Mouse (Mus musculus) stomach, embryonic 16.5 days (tissue): ENCODE results near the gene Pmfbp1. TPM values are rescaled to one million over a fixed set of nuclear protein-coding genes. Genes with fewer than 3 reads are reported as not detected.

ENCODE experiments used
- ATAC-seq: fragments of 200-750 bp; cut with Nextera tagmentation; 2 replicates; pipeline ENCODE4 v1.8.0; 2017; ENCODE audit warnings: moderate number of reproducible peaks, moderate TSS enrichment; ENCODE audit not compliant: insufficient read depth, low FRiP score
- H3K27ac ChIP-seq: fragments of 300-500 bp; sonication (generic); 2 replicates; pipeline ENCODE4 v1.5.1; 2014; ENCODE audit warnings: low read length
- H3K27me3 ChIP-seq: fragments of 300-500 bp; sonication (generic); 2 replicates; pipeline ENCODE4 v1.6.1; 2014; ENCODE audit warnings: low read length, control low read depth, mixed read lengths; ENCODE audit not compliant: control insufficient read depth, insufficient read depth
- H3K36me3 ChIP-seq: fragments of 300-500 bp; sonication (generic); 2 replicates; pipeline ENCODE4 v1.6.1; 2014; ENCODE audit warnings: low read length; ENCODE audit not compliant: control insufficient read depth, insufficient read depth
- H3K4me1 ChIP-seq: fragments of 300-500 bp; sonication (generic); 2 replicates; pipeline ENCODE4 v1.6.1; 2014; ENCODE audit warnings: low read length, control low read depth, mixed read lengths; ENCODE audit not compliant: control insufficient read depth, insufficient read depth
- H3K4me2 ChIP-seq: fragments of 300-500 bp; sonication (generic); 2 replicates; pipeline ENCODE4 v1.6.1; 2014; ENCODE audit warnings: low read depth, low read length, mixed read lengths
- H3K4me3 ChIP-seq: fragments of 300-500 bp; sonication (generic); replicated peaks from 2 replicates; pipeline ENCODE4 v1.5.1; 2014; ENCODE audit warnings: mild to moderate bottlenecking, low read length
- H3K9ac ChIP-seq: fragments of 300-500 bp; sonication (generic); 2 replicates; pipeline ENCODE4 v1.6.1; 2014; ENCODE audit warnings: low read length
- H3K9me3 ChIP-seq: fragments of 300-500 bp; sonication (generic); replicated peaks from 2 replicates; pipeline ENCODE4 v1.6.1; 2016; ENCODE audit warnings: low read length, control low read depth; ENCODE audit not compliant: control insufficient read depth
- WGBS: fragments of 180-500 bp; shearing (Covaris S2); extraction: QIAGEN DNeasy Blood & Tissue Kit; methylation state at CpG from one replicate; pipeline ENCODE4 v1.1.7; 2014; 5-methylcytosine and 5-hydroxymethylcytosine counted together
- polyA plus RNA-seq: library from polyadenylated mRNA; unstranded; fragments of >200 nt; fragmentation: Nextera tagmentation; extraction: Ambion mirVana; gene quantifications from 2 replicates; pipeline ENCODE4 v1.2.1, GENCODE M21; 2015

The Pmfbp1 gene
- polyA plus RNA-seq, 1 experiment from 2014 or later: not detected

GRCm38 (mm10) chr8:109484741-109485140 lies 9.1 kb upstream of the Pmfbp1 start:
- Histone ChIP-seq H3K4me2 (no peak overlapping the region), H3K9me3 (no peaks in the 10 kb centered on the region), H3K9ac (no peak overlapping the region), H3K36me3 (no peaks in the 10 kb centered on the region), H3K4me3 (no peak overlapping the region), H3K27me3 (no peaks in the 10 kb centered on the region), H3K4me1 (no peaks in the 10 kb centered on the region), H3K27ac (no peak overlapping the region)
- no peak for ATAC-seq
- 75% methylated on average over 11 of the region's 11 CpGs for WGBS

- Histone ChIP-seq H3K4me3 (no peak overlapping the region), H3K4me1 (no peaks in the 10 kb centered on the region), H3K27ac (no peak overlapping the region), H3K9ac (no peak overlapping the region), H3K36me3 (no peaks in the 10 kb centered on the region), H3K27me3 (no peaks in the 10 kb centered on the region), H3K4me2 (no peak overlapping the region), H3K9me3 (no peaks in the 10 kb centered on the region)
- 26% methylated on average over 6 of the region's 6 CpGs for WGBS
- no peak for ATAC-seq
These were observed 8.3 kb upstream of the Pmfbp1 start for GRCm38 (mm10) chr8:109485530-109485929.

- 85% methylated on average over 6 of the region's 6 CpGs for WGBS
These were observed 1.0 kb upstream of the Pmfbp1 start for GRCm38 (mm10) chr8:109492785-109493184.

GRCm38 (mm10) chr8:109494601-109495000 lies 774 bp downstream of the Pmfbp1 start:
- H3K4me1 ChIP-seq: no peaks in the 10 kb centered on the region
- no peak overlapping the region for H3K4me3 ChIP-seq
- H3K4me2 ChIP-seq: no peak overlapping the region
- H3K27me3 ChIP-seq: no peaks in the 10 kb centered on the region
- H3K9me3 ChIP-seq: no peaks in the 10 kb centered on the region
- no peaks in the 10 kb centered on the region for H3K36me3 ChIP-seq
- H3K27ac ChIP-seq: no peak overlapping the region
- no peak for ATAC-seq
- 59% methylated on average over 2 of the region's 2 CpGs for WGBS
- H3K9ac ChIP-seq: no peak overlapping the region

More at GRCm38 (mm10) chr8:109492785-109493184, 1.0 kb upstream of the Pmfbp1 start:
- Histone ChIP-seq H3K4me2 (no peak overlapping the region), H3K9ac (no peak overlapping the region), H3K9me3 (no peaks in the 10 kb centered on the region), H3K27me3 (no peaks in the 10 kb centered on the region), H3K4me1 (no peaks in the 10 kb centered on the region), H3K4me3 (no peak overlapping the region), H3K27ac (no peak overlapping the region), H3K36me3 (no peaks in the 10 kb centered on the region)
- no peak for ATAC-seq

DNA sequence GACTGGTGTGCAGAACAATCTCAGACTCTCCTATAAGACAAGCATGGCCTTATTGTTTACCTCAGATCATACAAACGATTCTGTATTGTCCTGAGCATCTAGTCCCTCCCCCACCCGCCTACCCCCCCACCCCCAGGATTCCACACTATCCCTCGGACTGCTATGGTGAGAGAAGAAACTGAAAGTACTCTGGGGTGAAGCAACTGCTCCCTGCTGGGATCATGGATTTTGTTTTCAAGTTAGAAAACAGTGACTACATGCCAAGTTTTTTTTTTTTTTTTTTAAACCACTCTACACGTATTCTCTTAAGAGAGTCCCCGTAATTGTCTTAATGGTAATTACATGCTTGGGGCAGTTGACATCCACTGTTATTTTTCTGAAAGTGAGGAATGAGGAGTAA lies 3.6 kb downstream of the Pmfbp1 start:
- no peak for ATAC-seq
- no peak overlapping the region for H3K4me3 ChIP-seq
- H3K4me1 ChIP-seq: no peaks in the 10 kb centered on the region

DNA sequence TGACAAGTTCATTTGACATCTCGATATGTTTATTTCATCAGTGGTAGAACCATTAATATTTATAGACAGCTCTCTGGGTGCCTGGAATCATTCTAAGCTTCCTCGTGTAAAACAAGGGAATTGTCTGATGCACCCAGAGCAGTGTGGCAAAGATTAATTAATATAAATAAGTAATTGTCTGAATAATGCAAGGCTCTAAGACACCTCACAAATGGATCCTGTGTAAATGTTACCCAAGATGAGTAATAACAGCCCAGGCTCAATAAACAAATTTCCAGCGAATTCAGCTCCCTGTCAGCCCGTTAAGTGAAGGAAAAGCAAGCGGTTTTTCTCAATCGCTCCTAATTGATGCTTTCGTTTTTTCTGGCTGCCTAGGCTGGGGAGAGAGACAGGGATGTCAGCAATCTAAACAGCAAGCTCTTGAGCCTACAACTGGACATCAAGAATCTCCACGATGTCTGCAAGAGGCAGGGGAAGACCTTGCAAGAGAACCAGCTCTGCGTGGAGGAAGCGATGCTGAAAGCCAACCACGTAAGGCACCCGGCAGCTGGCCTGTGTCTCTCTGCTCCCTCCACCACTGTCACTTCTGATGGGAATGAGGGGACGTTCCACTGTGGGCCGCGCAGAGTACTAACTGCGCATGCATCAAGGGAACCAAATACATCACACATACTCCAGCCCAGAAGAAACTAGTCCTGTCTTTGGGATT lies 5.3 kb downstream of the Pmfbp1 start:
- H3K4me3 ChIP-seq: peak overlapping the region; percentile 26
- 53% methylated on average over 16 of the region's 16 CpGs for WGBS
- no peaks in the 10 kb centered on the region for H3K4me1 ChIP-seq
- peak overlapping the region; percentile 34 for H3K4me2 ChIP-seq
- no peaks in the 10 kb centered on the region for H3K27me3 ChIP-seq
- no peak for ATAC-seq
- H3K36me3 ChIP-seq: no peaks in the 10 kb centered on the region
- H3K27ac ChIP-seq: no peak overlapping the region
- H3K9ac ChIP-seq: peak overlapping the region; percentile 48; the same call in 1 of the 2 replicates
- no peaks in the 10 kb centered on the region for H3K9me3 ChIP-seq

More for the DNA sequence above, 3.6 kb downstream of the Pmfbp1 start:
- H3K36me3 ChIP-seq: no peaks in the 10 kb centered on the region
- H3K9ac ChIP-seq: no peak overlapping the region
- no peaks in the 10 kb centered on the region for H3K9me3 ChIP-seq
- H3K27me3 ChIP-seq: no peaks in the 10 kb centered on the region
- no peak overlapping the region for H3K27ac ChIP-seq
- no peak overlapping the region for H3K4me2 ChIP-seq
- WGBS: 59% methylated on average over 5 of the region's 5 CpGs

DNA sequence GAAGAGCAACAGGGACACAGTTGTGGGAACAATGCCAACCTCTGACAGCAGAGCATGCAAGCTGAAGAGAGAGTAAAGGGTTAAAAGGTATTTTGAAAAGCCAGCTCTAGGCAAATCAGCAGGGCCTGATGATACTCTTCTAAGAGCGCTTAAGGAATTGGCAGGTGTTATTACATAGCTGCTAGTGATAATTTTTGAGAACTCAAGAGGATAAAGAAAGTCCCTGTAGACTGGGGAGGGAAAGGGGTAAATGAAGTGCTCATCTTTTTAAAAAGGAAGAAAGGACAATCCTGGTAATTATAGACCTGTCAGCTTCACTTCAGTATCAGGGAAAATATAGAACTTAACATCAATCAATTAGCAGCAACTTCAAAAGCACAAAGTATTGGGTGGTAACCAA lies 9.7 kb downstream of the Pmfbp1 start:
- Histone ChIP-seq H3K27me3 (no peaks in the 10 kb centered on the region), H3K4me1 (no peaks in the 10 kb centered on the region), H3K4me3 (no peak overlapping the region), H3K9me3 (no peaks in the 10 kb centered on the region), H3K27ac (no peak overlapping the region), H3K36me3 (no peaks in the 10 kb centered on the region), H3K9ac (no peak overlapping the region), H3K4me2 (no peak overlapping the region)
- 82% methylated on average over 1 of the region's 1 CpGs for WGBS
- no peak for ATAC-seq

GRCm38 (mm10) chr8:109505560-109505959 lies 11.7 kb downstream of the Pmfbp1 start:
- Histone ChIP-seq H3K4me1 (no peaks in the 10 kb centered on the region), H3K27me3 (no peaks in the 10 kb centered on the region), H3K36me3 (no peaks in the 10 kb centered on the region), H3K4me2 (no peak overlapping the region), H3K4me3 (no peak overlapping the region), H3K9ac (no peak overlapping the region), H3K9me3 (no peaks in the 10 kb centered on the region), H3K27ac (no peak overlapping the region)
- ATAC-seq: no peak
- 88% methylated on average over 5 of the region's 5 CpGs for WGBS

DNA sequence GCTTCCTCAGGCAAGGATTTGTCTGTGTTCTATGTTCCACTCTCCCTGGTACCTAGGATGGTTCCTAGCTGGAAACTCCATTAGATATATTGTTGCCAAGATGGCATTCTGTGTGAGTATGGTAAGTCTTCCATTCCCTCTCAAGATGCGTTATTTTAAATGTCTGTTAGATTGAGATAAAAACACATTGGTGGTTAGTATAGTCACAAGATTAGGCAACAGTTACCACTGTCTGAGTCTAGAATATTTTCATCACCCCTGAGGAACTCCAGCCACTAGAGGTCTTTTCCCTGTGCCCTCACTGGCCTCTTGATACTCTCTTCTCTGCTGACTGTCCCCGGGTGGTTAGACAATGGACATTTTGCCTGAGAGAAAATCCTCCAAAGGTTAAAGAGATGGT lies 30.2 kb downstream of the Pmfbp1 start:
- Histone ChIP-seq H3K9me3 (no peaks in the 10 kb centered on the region), H3K27me3 (no peaks in the 10 kb centered on the region), H3K36me3 (no peaks in the 10 kb centered on the region), H3K27ac (no peak overlapping the region), H3K4me1 (no peaks in the 10 kb centered on the region), H3K4me3 (no peak overlapping the region), H3K9ac (no peak overlapping the region), H3K4me2 (no peak overlapping the region)
- WGBS: 83% methylated on average over 2 of the region's 2 CpGs
- no peak for ATAC-seq
